ENCODE assay signal across 8 mouse cellular contexts in the genomic region with DNA sequence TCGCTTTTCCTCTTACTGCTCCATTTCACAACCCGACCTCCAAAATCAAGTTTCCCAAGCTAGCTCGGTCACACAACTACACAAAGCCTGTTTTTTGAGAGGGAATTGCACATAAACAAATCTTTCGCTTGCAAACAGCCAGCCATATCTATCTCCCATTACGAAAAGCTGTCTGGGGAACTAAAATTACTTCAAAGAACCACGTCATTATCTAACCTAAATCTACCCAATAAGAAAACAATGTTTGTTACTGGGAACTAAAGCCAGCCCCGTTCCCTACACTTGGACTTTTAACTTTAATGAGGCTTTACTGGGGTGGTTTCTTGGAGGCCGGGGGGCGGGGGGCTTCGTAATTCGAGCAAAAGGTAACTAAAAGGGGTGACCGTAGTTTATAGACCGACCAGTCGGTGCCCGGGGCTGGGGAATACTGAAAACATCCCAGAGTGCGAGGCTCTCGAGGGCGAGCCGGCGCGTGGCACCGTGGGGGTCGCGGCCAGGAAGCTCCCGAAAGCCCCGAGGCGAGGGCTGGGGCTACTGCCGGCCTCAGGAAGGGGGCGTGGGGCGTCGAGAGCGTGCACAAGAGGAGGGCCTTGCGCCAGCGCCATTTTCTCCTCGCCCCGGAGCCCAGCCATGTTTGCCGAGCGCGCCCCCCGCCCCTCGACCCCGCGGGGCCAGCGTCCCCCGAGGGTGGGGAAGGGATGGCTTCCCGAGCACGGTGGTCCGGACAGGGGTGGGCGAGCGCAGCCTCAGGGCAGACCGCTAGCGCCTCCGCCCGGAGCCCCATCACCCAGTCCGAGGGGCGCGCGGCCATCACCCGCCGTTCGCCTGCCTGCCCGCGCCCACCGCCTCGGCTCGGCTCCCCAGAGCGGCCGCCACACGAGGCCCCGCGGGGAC. TPM values are rescaled to one million over a fixed set of nuclear protein-coding genes. Genes with fewer than 3 reads are reported as not detected.
DNase-seq lines count a peak whose midpoint lies in the region; ATAC-seq lines count a peak whose summit lies in the region.

No protein-coding gene starts in this region.

- peak overlapping the region; percentile 88 for H3K4me3 ChIP-seq in hindbrain, embryonic 14.5 days (replicated peaks; ENCODE audit: low read length)
- H3K4me3 ChIP-seq in liver, embryonic 12.5 days, result peak overlapping the region; percentile 100

- no peaks in the 10 kb centered on the region for H3K9me3 ChIP-seq in hindbrain, embryonic 14.5 days (ENCODE audit: control insufficient read depth, low read length)
- H3K9me3 ChIP-seq in liver, embryonic 12.5 days (replicated peaks), result no peaks in the 10 kb centered on the region

- peak; percentile 28 to 38 for DNase-seq in layer of hippocampus, postnatal 25 days (ENCODE audit: extremely low spot score in 1 of 2, low spot score in 1 of 2)
- DNase-seq in layer of hippocampus, adult 9-11 months, result no peak
- peak; percentile 40 to 58 for DNase-seq in cerebellum, adult 18-20 months
- DNase-seq in forelimb bud, embryonic 11.5 days (ENCODE audit: low read depth, low spot score), result peak; percentile 64
- peak; percentile 50 for DNase-seq in hindbrain, embryonic 14.5 days (ENCODE audit: low spot score)
- peak; percentile 68 for DNase-seq in naive thymus-derived CD4-positive, alpha-beta T cell, adult 2 months (ENCODE audit: low read depth)
- peak; percentile 81 for DNase-seq in testis, postnatal 14 days (ENCODE audit: low spot score)

- peak overlapping the region; percentile 91 for H3K4me2 ChIP-seq in hindbrain, embryonic 14.5 days (replicated peaks)
- H3K4me2 ChIP-seq in liver, embryonic 12.5 days, result peak overlapping the region; percentile 96

- peaks cover 33% of the 10 kb centered on the region for H3K36me3 ChIP-seq in hindbrain, embryonic 14.5 days (replicated peaks; ENCODE audit: control insufficient read depth, insufficient read depth)
- peaks cover 35% of the 10 kb centered on the region for H3K36me3 ChIP-seq in liver, embryonic 12.5 days

- peak overlapping the region; percentile 92 for H3K9ac ChIP-seq in hindbrain, embryonic 14.5 days
- peak overlapping the region; percentile 99 for H3K9ac ChIP-seq in liver, embryonic 12.5 days

- no peaks in the 10 kb centered on the region for H3K27me3 ChIP-seq in hindbrain, embryonic 14.5 days (ENCODE audit: control insufficient read depth, insufficient read depth, low read length)
- no peaks in the 10 kb centered on the region for H3K27me3 ChIP-seq in liver, embryonic 12.5 days (replicated peaks)

- H3K4me1 ChIP-seq in hindbrain, embryonic 14.5 days (replicated peaks; ENCODE audit: control insufficient read depth, insufficient read depth, low read length), result peaks cover 19% of the 10 kb centered on the region
- peaks cover 29% of the 10 kb centered on the region for H3K4me1 ChIP-seq in liver, embryonic 12.5 days

- under 1% methylated on average over 67 of the region's 71 CpGs for WGBS in hindbrain, embryonic 14.5 days
- WGBS in liver, embryonic 12.5 days (ENCODE audit: insufficient replicate concordance), result under 1% methylated on average over 67 of the region's 71 CpGs

- peak overlapping the region; percentile 86 for H3K27ac ChIP-seq in hindbrain, embryonic 14.5 days
- peak overlapping the region; percentile 86 for H3K27ac ChIP-seq in liver, embryonic 12.5 days

- ATAC-seq in hindbrain, embryonic 14.5 days (ENCODE audit: low FRiP score), result peak; percentile 76
- ATAC-seq in liver, embryonic 12.5 days, result peak; percentile 68

RNA-seq across cellular contexts. Expression of a gene that starts 1.6 kb away (rescaled TPM):
- total RNA-seq in layer of hippocampus, postnatal 25 days (2021), result 100 to 1,000 TPM; 305 to 336 TPM
- polyA plus RNA-seq in hindbrain, embryonic 14.5 days (2014; fragmentation: Nextera tagmentation; extraction: Ambion mirVana), result 534 and 562 TPM in 2 replicates
- polyA plus RNA-seq in liver, embryonic 12.5 days (2016; fragmentation: Nextera tagmentation; extraction: Ambion mirVana), result 464 TPM in 2 replicates
